Mouse (Mus musculus) embryonic fibroblast, embryonic 13.5 days (primary cell): ENCODE measurements around the gene Nup107.

Experiments
- CTCF ChIP-seq: IDR thresholded peaks from 2 replicates; pipeline ENCODE4 v1.5.1; 2011; ENCODE audit warnings: mild to moderate bottlenecking, control low read depth, low read length, moderate library complexity, borderline replicate concordance; ENCODE audit not compliant: insufficient read depth
- POLR2A ChIP-seq: IDR thresholded peaks from 2 replicates; pipeline ENCODE4 v1.6.1; 2011; ENCODE audit warnings: low read depth, mild to moderate bottlenecking, control low read depth, low read length, moderate library complexity

- no peak for TF ChIP-seq CTCF
- no peak for TF ChIP-seq POLR2A
Measured at GRCm38 (mm10) chr10:117726350-117726749, 66.2 kb downstream of the Nup107 start.
